Mouse (Mus musculus): ENCODE measurements at regions not wholly inside any gene's neighbourhood (a gene's known extent, or its start where the extent isn't known, plus 50 kb on each side); places are given as distances from the start of the nearest gene placed in this dataset.

- TF ChIP-seq CTCF (IDR thresholded peaks at IDR 0.05; ENCODE audit: control insufficient read depth, insufficient read depth, insufficient read length) (no peak), MYOD1 (IDR thresholded peaks at IDR 0.05; ENCODE audit: control insufficient read depth, insufficient read length, low read depth) (no peak)
Observed at GRCm38 (mm10) chr1:153962161-153962720, 62.2 kb upstream of the Teddm2 start.

All from C2C12 (cell line).